Mouse (Mus musculus): Measurements from ENCODE around the gene Tomm40l.

DNA sequence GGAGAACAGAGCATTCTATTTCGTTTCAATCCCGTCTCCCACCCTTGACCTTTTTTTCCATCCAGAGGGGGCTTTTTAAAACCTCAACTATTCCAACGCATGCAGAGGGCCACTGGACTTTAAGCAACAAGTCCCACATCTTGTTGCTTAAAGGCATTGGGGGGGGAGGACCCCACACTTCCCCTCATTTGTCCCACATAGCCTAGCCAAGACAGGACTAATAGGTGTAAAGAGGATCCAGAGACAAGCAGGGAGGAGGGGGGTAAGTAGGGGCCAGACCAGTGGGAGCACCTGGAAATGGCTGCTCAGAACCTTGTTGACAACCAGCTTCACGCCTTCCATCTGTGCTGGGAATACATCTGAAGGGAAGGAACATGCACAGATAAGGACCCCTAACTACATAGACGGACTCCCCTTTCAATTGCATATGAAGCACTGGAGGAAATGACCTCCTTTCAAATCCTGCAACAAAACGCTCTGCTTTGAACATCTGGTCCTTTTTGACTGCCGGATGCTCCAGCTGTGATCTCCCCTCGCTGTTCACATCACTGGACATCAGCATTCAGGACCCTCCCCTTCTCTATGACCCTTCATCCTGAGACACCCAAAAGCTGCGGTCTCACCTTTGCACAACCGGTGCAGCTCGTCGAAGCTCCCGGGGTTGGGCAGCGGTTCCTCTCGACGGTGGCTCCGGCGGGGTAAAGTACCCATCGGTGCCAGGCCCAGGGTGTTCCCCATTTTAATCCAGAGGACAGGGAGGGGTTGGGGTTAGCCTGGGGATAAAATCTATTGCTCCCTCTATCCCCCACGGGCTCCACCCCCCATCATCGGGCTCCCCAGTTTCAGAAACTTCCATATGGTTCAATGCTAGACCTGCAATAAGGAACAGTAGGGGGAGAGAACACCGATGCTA lies 777 bp downstream of the Tomm40l start:
- TF ChIP-seq CTCF (IDR thresholded peaks at IDR 0.05; ENCODE audit: borderline replicate concordance, insufficient read depth, low read depth, low read length): no peak
- no peak for TF ChIP-seq POLR2A (IDR thresholded peaks at IDR 0.05; ENCODE audit: borderline replicate concordance, insufficient read depth, low read length)
